Mouse (Mus musculus): ENCODE results near the gene Csf2rb.

DNA sequence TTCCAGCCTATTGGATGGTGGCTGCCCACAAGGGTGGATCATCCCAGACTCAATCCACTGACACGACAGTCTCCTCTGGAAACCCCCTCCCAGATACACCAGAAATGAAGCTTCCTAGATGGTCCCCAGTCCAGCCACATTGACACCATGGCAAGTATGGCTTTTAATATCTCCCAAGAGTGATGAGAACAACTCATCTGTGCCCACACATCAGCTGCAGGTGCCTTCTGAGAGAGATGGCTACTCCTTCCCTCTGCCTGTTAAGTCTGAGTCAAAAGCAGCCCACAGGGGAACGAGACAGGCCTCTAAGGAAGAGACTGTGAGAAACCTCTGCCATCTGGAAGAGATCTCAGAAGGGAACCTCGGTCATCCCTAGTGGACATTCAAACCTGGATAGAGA lies 42.3 kb downstream of the Csf2rb start:
- TF ChIP-seq POLR2A (IDR thresholded peaks at IDR 0.05; ENCODE audit: extremely low read depth, insufficient read depth, low read length) = no peak
- no peak for TF ChIP-seq CTCF (IDR thresholded peaks at IDR 0.05; ENCODE audit: low read depth, low read length)
